Mouse (Mus musculus) liver, embryonic 16.5 days (tissue): ENCODE measurements around the gene Msmb. TPM values are rescaled to one million over a fixed set of nuclear protein-coding genes. Genes with fewer than 3 reads are reported as not detected.

ENCODE experiments used
- ATAC-seq: fragments of 200-750 bp; cut with Nextera tagmentation; 2 replicates; pipeline ENCODE4 v1.8.0; 2017; ENCODE audit warnings: low read depth, mild to moderate bottlenecking, moderate number of reproducible peaks, moderate library complexity
- H3K27ac ChIP-seq: fragments of 300-500 bp; sonication (generic); 2 replicates; pipeline ENCODE4 v1.5.1; 2014; ENCODE audit warnings: mild to moderate bottlenecking, low read length
- H3K27me3 ChIP-seq: fragments of 300-500 bp; sonication (generic); 2 replicates; pipeline ENCODE4 v1.6.1; 2014; ENCODE audit warnings: low read depth, low read length, mixed read lengths; ENCODE audit not compliant: control insufficient read depth, insufficient read depth
- H3K36me3 ChIP-seq: fragments of 300-500 bp; sonication (generic); 2 replicates; pipeline ENCODE4 v1.6.1; 2014; ENCODE audit warnings: mild to moderate bottlenecking; ENCODE audit not compliant: control insufficient read depth, insufficient read depth
- H3K4me1 ChIP-seq: fragments of 300-500 bp; sonication (generic); 2 replicates; pipeline ENCODE4 v1.6.1; 2014; ENCODE audit warnings: low read depth, low read length, mixed read lengths; ENCODE audit not compliant: control insufficient read depth
- H3K4me2 ChIP-seq: fragments of 300-500 bp; sonication (generic); 2 replicates; pipeline ENCODE4 v1.6.1; 2014; ENCODE audit warnings: low read depth, low read length, mixed read lengths
- H3K4me3 ChIP-seq: fragments of 300-500 bp; sonication (generic); 2 replicates; pipeline ENCODE4 v1.5.1; 2014; ENCODE audit warnings: low read depth, mild to moderate bottlenecking, low read length
- H3K9ac ChIP-seq: fragments of 300-500 bp; sonication (generic); 2 replicates; pipeline ENCODE4 v1.6.1; 2014; ENCODE audit warnings: low read depth, low read length
- H3K9me3 ChIP-seq: fragments of 300-500 bp; sonication (generic); replicated peaks from 2 replicates; pipeline ENCODE4 v1.6.1; 2016; ENCODE audit warnings: low read length; ENCODE audit not compliant: control insufficient read depth
- WGBS: fragments of 180-500 bp; shearing (Covaris S2); extraction: QIAGEN DNeasy Blood & Tissue Kit; methylation state at CpG from one replicate; pipeline ENCODE4 v1.1.7; 2014; ENCODE audit not compliant: insufficient replicate concordance; 5-methylcytosine and 5-hydroxymethylcytosine counted together
- polyA plus RNA-seq: library from polyadenylated mRNA; unstranded; fragments of >200 nt; fragmentation: Nextera tagmentation; extraction: Ambion mirVana; gene quantifications from 2 replicates; pipeline ENCODE4 v1.2.1, GENCODE M21; 2015

Msmb gene
- 0.49 TPM in 1 of 2 replicates, not detected in the other for polyA plus RNA-seq

GRCm38 (mm10) chr14:32141723-32142122 lies at the start of gene Msmb:
Gene Msmb, plus strand, starts transcription at chr14:32142023.
- 76% methylated on average over 5 of the region's 5 CpGs for WGBS
- Histone ChIP-seq H3K27ac (no peak within 1 kb of the TSS), H3K4me2 (no peak within 1 kb of the TSS), H3K4me1 (peaks cover 14% of the 10 kb centered on the region), H3K27me3 (no peaks in the 10 kb centered on the region), H3K9ac (no peak within 1 kb of the TSS), H3K4me3 (no peak within 1 kb of the TSS), H3K9me3 (no peaks in the 10 kb centered on the region), H3K36me3 (no peaks in the 10 kb centered on the region)
- no peak for ATAC-seq

GRCm38 (mm10) chr14:32093018-32093417 lies 48.8 kb upstream of the Msmb start:
- peak; percentile 84 for ATAC-seq
- peaks cover 6% of the 10 kb centered on the region; the same call in 1 of the 2 replicates for H3K36me3 ChIP-seq
- H3K4me2 ChIP-seq = no peak overlapping the region
- no peak overlapping the region for H3K4me3 ChIP-seq
- WGBS = 23% methylated on average over 1 of the region's 1 CpGs
- H3K27ac ChIP-seq = peak overlapping the region; percentile 42
- H3K27me3 ChIP-seq = no peaks in the 10 kb centered on the region
- H3K9me3 ChIP-seq = no peaks in the 10 kb centered on the region
- H3K4me1 ChIP-seq = no peaks in the 10 kb centered on the region; the same call in 1 of the 2 replicates
- H3K9ac ChIP-seq = no peak overlapping the region

- H3K4me1 ChIP-seq = no peaks in the 10 kb centered on the region; the same call in 1 of the 2 replicates
- no peaks in the 10 kb centered on the region for H3K9me3 ChIP-seq
- H3K4me2 ChIP-seq = no peak overlapping the region
- 52% methylated on average over 11 of the region's 11 CpGs for WGBS
- H3K4me3 ChIP-seq = no peak overlapping the region
- ATAC-seq = no peak
- H3K27ac ChIP-seq = peak overlapping the region; percentile 42
- H3K9ac ChIP-seq = no peak overlapping the region
- H3K36me3 ChIP-seq = peaks cover 9% of the 10 kb centered on the region; the same call in 1 of the 2 replicates
- no peaks in the 10 kb centered on the region for H3K27me3 ChIP-seq
These were observed 48.2 kb upstream of the Msmb start for GRCm38 (mm10) chr14:32093500-32094117.

- no peak overlapping the region for H3K4me3 ChIP-seq
- H3K27me3 ChIP-seq = no peaks in the 10 kb centered on the region
- H3K27ac ChIP-seq = no peak overlapping the region
- H3K9ac ChIP-seq = no peak overlapping the region
- H3K9me3 ChIP-seq = no peaks in the 10 kb centered on the region
- peaks cover 27% of the 10 kb centered on the region for H3K36me3 ChIP-seq
- WGBS = 75% methylated on average over 5 of the region's 5 CpGs
- H3K4me2 ChIP-seq = no peak overlapping the region
- H3K4me1 ChIP-seq = no peaks in the 10 kb centered on the region; the same call in 1 of the 2 replicates
- ATAC-seq = no peak
These were observed 46.2 kb upstream of the Msmb start for GRCm38 (mm10) chr14:32095646-32096045.

GRCm38 (mm10) chr14:32096740-32097139 lies 45.1 kb upstream of the Msmb start:
- H3K27ac ChIP-seq = no peak overlapping the region
- ATAC-seq = no peak
- WGBS = 75% methylated on average over 5 of the region's 5 CpGs
- H3K4me1 ChIP-seq = no peaks in the 10 kb centered on the region
- H3K4me3 ChIP-seq = no peak overlapping the region
- no peaks in the 10 kb centered on the region for H3K27me3 ChIP-seq
- H3K9ac ChIP-seq = no peak overlapping the region
- H3K4me2 ChIP-seq = no peak overlapping the region
- no peaks in the 10 kb centered on the region for H3K9me3 ChIP-seq
- H3K36me3 ChIP-seq = peaks cover 30% of the 10 kb centered on the region

- ATAC-seq = no peak
- Histone ChIP-seq H3K4me1 (no peaks in the 10 kb centered on the region), H3K36me3 (peaks cover 30% of the 10 kb centered on the region), H3K27ac (no peak overlapping the region), H3K9me3 (no peaks in the 10 kb centered on the region), H3K27me3 (no peaks in the 10 kb centered on the region), H3K4me3 (no peak overlapping the region), H3K9ac (no peak overlapping the region), H3K4me2 (no peak overlapping the region)
- 84% methylated on average over 7 of the region's 7 CpGs for WGBS
These were observed 44.1 kb upstream of the Msmb start for GRCm38 (mm10) chr14:32097691-32098090.

- no peak for ATAC-seq
- H3K36me3 ChIP-seq = peaks cover 30% of the 10 kb centered on the region
- 81% methylated on average over 3 of the region's 3 CpGs for WGBS
These were observed 42.9 kb upstream of the Msmb start for GRCm38 (mm10) chr14:32098951-32099350.

GRCm38 (mm10) chr14:32103556-32103955 lies 38.3 kb upstream of the Msmb start:
- WGBS = 79% methylated on average over 4 of the region's 4 CpGs

More at GRCm38 (mm10) chr14:32098951-32099350, 42.9 kb upstream of the Msmb start:
- H3K4me3 ChIP-seq = no peak overlapping the region
- H3K27me3 ChIP-seq = no peaks in the 10 kb centered on the region
- H3K27ac ChIP-seq = no peak overlapping the region
- no peak overlapping the region for H3K9ac ChIP-seq
- no peak overlapping the region for H3K4me2 ChIP-seq
- H3K9me3 ChIP-seq = no peaks in the 10 kb centered on the region
- H3K4me1 ChIP-seq = no peaks in the 10 kb centered on the region

GRCm38 (mm10) chr14:32105663-32106062 lies 36.2 kb upstream of the Msmb start:
- Histone ChIP-seq H3K9me3 (no peaks in the 10 kb centered on the region), H3K4me2 (no peak overlapping the region), H3K4me3 (no peak overlapping the region), H3K9ac (no peak overlapping the region), H3K27me3 (no peaks in the 10 kb centered on the region), H3K27ac (no peak overlapping the region), H3K36me3 (peaks cover 3% of the 10 kb centered on the region; the same call in 1 of the 2 replicates), H3K4me1 (no peaks in the 10 kb centered on the region)
- 45% methylated on average over 7 of the region's 7 CpGs for WGBS
- ATAC-seq = no peak

More at GRCm38 (mm10) chr14:32103556-32103955, 38.3 kb upstream of the Msmb start:
- H3K27ac ChIP-seq = no peak overlapping the region
- no peak overlapping the region for H3K4me2 ChIP-seq
- no peak overlapping the region for H3K9ac ChIP-seq
- H3K27me3 ChIP-seq = no peaks in the 10 kb centered on the region
- no peak for ATAC-seq
- peaks cover 22% of the 10 kb centered on the region for H3K36me3 ChIP-seq
- no peaks in the 10 kb centered on the region for H3K4me1 ChIP-seq
- no peak overlapping the region for H3K4me3 ChIP-seq
- no peaks in the 10 kb centered on the region for H3K9me3 ChIP-seq
